Mouse (Mus musculus) adrenal gland, adult 8-10 months (tissue): ENCODE results near the gene Galm. TPM values are rescaled to one million over a fixed set of nuclear protein-coding genes. Genes with fewer than 3 reads are reported as not detected.
A peak's percentile ranks its signal among the peaks of the same experiment; 100 is the strongest.
"Not testable (repeated sequence)": the region's sequence is repeated elsewhere in the genome, so short reads cannot be mapped to it uniquely, and the experiment has no call there.

Experiments used
- DNase-seq: peaks from one replicate; pipeline ENCODE4 v3.0.0; 2022
- total RNA-seq, 4 experiments: library from RNA; stranded (reverse); gene quantifications; 2 replicates each; pipeline ENCODE4 v1.2.4; 2022

Galm gene
- total RNA-seq, 4 experiments from 2014 or later, result 12.7 to 18.1 (median 14.4) TPM

DNA sequence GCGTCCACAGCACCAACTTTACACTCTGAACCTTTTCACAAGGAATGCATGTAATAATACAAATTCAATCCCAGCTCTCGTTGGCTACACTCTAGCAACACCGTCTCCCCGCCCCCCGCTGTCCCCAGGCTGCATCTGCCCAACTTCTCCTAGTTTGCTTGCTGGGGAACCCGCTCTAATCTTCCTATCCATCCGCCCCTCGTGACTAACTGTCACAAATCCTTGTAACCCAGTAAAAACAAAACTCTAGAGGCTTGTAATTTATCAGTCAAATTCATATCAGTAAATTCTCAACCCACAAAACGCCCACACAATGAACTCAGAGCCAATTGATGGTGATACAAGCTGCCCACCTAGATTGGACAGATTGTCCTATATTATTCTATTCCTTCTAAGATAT lies 93.9 kb downstream of the Galm start:
- no peak for DNase-seq

- no peak for DNase-seq
These were observed 94.8 kb downstream of the Galm start for GRCm38 (mm10) chr17:80221890-80222628.

GRCm38 (mm10) chr17:80223829-80224228 lies 96.6 kb downstream of the Galm start:
- no peak for DNase-seq

DNA sequence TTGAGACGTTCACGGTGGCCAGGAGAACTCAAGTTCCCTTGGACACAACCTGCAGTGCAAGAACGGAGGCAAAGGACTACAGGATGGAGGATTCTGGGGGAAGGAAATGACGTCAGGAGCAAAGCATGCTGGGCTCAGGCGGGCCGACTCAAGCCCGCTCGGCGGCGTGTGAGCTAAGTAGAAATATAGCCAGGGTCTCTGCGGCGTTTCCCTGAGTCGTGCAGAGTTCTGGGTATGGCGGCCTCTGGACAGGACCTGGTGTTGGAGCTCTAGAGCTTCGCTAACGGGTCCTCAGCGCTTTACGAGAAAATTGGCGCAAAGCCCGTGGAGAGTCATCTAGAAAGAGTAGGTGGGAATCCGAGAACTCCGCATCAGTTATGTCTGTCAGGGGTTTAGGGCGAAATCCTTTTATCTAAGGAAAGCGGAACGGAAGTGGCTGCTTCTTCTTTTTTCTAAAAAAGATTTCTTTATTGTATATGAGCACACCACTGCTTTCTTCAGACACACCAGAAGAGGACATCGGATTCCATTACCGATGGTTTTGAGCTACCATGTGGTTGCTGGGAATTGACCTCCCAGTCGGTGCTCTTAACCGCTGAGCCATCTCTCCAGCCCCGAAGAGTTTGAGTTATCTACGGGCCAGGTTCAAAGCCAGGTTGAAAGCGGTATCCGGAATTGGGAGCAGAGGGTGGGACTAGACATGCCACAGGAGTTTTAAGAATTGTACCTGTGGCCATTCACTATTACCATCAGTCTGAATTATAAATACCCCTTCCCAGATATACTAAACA lies 97.2 kb downstream of the Galm start, which contains the start of gene Gemin6:
Gene Gemin6 (plus strand): TSS at position 116 of the 791 bp plus-strand sequence.
- DNase-seq, result peak; percentile 83

DNA sequence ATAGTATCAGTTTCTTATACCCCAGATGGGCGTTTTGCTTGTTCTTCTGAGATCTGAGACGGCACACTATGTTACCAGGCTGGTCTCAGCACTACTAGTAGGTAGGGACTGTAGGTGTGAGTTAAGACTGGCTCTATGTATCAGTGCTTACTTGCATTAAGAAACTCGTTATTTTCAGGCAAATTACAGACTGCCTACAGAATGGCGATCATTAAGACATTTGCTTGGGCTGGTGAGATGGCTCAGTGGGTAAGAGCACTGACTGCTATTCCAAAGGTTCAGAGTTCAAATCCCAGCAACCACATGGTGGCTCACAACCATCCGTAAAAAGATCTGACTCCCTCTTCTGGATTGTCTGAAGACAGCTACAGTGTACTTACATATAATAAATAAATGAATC lies 97.9 kb downstream of the Galm start:
- not testable (repeated sequence) for DNase-seq

GRCm38 (mm10) chr17:80229396-80229795 lies 102.1 kb downstream of the Galm start:
- DNase-seq, result peak; percentile 26

GRCm38 (mm10) chr17:80233844-80234243 lies 106.6 kb downstream of the Galm start:
- DNase-seq, result no peak

DNA sequence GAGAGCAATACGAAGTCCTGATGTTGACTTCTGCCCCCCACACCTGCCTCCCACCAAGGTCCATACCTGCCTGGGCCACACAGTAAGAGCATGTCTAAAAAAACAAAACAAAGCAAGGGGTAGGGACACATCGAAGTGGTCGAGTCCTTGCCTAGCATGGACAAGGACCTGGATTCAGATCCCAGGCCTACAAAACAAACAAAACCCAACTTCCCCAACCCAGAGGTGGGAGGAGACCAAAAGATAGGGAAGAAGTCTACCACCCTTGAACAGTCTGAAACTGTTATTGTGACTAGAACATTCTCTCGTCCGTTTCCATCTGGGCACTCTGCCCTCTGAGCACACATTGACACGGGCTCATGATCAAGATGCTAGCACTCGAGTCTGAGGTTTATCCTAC lies 107.1 kb downstream of the Galm start:
- DNase-seq, result no peak

Other genes starting within 250 kb of the Galm start
- 10 to 100 TPM; 44.4 to 79.1 (median 59.9) TPM for gene Atl2, start 231.3 kb upstream of the Galm start, total RNA-seq
- 10 to 100 TPM; 47.6 to 53.1 (median 50.6) TPM for gene Hnrnpll, start 65.1 kb upstream of the Galm start, total RNA-seq
- gene Srsf7, start 79.8 kb downstream of the Galm start, total RNA-seq, result 100 to 1,000 TPM in 3 of 4 experiments, 10 to 100 TPM in 1; 96.8 to 150 (median 119) TPM
- under 1 TPM in 2 of 4 experiments, not detected in 2; 0.09 to 0.11 TPM for gene Ttc39d, start 80.0 kb downstream of the Galm start, total RNA-seq
- gene Gemin6, start 97.0 kb downstream of the Galm start, total RNA-seq, result 10 to 100 TPM in 1 of 4 experiments, 1 to 10 TPM in 3; 6.9 to 10.9 (median 9.2) TPM
- 10 to 100 TPM; 15.5 to 27.5 (median 19.9) TPM for gene Morn2, start 162.7 kb downstream of the Galm start, total RNA-seq
- gene Dhx57, start 163.0 kb downstream of the Galm start, total RNA-seq, result 10 to 100 TPM; 11.8 to 22.0 (median 16.8) TPM
- gene Arhgef33, start 179.9 kb downstream of the Galm start, total RNA-seq, result 1 to 10 TPM in 3 of 4 experiments, under 1 TPM in 1; 0.78 to 2.8 (median 1.3) TPM
- 1 to 10 TPM in 2 of 4 experiments, not detected in 2; 2.3 to 2.8 TPM for gene Gm10190, start 246.1 kb downstream of the Galm start, total RNA-seq